Mouse (Mus musculus) hindbrain, embryonic 12.5 days (tissue): ENCODE data around the gene Snapin. TPM values are rescaled to one million over a fixed set of nuclear protein-coding genes. Genes with fewer than 3 reads are reported as not detected.

Experiments used
- ATAC-seq: fragments of 200-750 bp; cut with Nextera tagmentation; 2 replicates; pipeline ENCODE4 v1.8.0; 2017; ENCODE audit warnings: moderate TSS enrichment; ENCODE audit not compliant: low FRiP score
- H3K27ac ChIP-seq: fragments of 300-500 bp; sonication (generic); 2 replicates; pipeline ENCODE4 v1.5.1; 2016; ENCODE audit warnings: mild to moderate bottlenecking
- H3K27me3 ChIP-seq: fragments of 300-500 bp; sonication (generic); 2 replicates; pipeline ENCODE4 v1.6.1; 2016; ENCODE audit warnings: mild to moderate bottlenecking
- H3K36me3 ChIP-seq: fragments of 300-500 bp; sonication (generic); 2 replicates; pipeline ENCODE4 v1.6.1; 2016; ENCODE audit warnings: mild to moderate bottlenecking
- H3K4me1 ChIP-seq: fragments of 300-500 bp; sonication (generic); 2 replicates; pipeline ENCODE4 v1.6.1; 2016
- H3K4me2 ChIP-seq: fragments of 300-500 bp; sonication (generic); replicated peaks from 2 replicates; pipeline ENCODE4 v1.6.1; 2016; ENCODE audit warnings: mild to moderate bottlenecking
- H3K4me3 ChIP-seq: fragments of 300-500 bp; sonication (generic); 2 replicates; pipeline ENCODE4 v1.5.1; 2016; ENCODE audit warnings: mild to moderate bottlenecking
- H3K9ac ChIP-seq: fragments of 300-500 bp; sonication (generic); 2 replicates; pipeline ENCODE4 v1.6.1; 2016; ENCODE audit warnings: mild to moderate bottlenecking, moderate library complexity
- H3K9me3 ChIP-seq: fragments of 300-500 bp; sonication (generic); replicated peaks from 2 replicates; pipeline ENCODE4 v1.6.1; 2016; ENCODE audit warnings: mild to moderate bottlenecking
- WGBS: fragments of 180-500 bp; shearing (Covaris S2); methylation state at CpG from one replicate; pipeline ENCODE4 v1.1.7; 2016; 5-methylcytosine and 5-hydroxymethylcytosine counted together
- polyA plus RNA-seq: library from polyadenylated mRNA; unstranded; fragments of >200 nt; fragmentation: Nextera tagmentation; extraction: Ambion mirVana; gene quantifications from 2 replicates; pipeline ENCODE4 v1.2.1, GENCODE M21; 2016

Gene Snapin
- polyA plus RNA-seq, 1 experiment from 2014 or later: 80.6 TPM

DNA sequence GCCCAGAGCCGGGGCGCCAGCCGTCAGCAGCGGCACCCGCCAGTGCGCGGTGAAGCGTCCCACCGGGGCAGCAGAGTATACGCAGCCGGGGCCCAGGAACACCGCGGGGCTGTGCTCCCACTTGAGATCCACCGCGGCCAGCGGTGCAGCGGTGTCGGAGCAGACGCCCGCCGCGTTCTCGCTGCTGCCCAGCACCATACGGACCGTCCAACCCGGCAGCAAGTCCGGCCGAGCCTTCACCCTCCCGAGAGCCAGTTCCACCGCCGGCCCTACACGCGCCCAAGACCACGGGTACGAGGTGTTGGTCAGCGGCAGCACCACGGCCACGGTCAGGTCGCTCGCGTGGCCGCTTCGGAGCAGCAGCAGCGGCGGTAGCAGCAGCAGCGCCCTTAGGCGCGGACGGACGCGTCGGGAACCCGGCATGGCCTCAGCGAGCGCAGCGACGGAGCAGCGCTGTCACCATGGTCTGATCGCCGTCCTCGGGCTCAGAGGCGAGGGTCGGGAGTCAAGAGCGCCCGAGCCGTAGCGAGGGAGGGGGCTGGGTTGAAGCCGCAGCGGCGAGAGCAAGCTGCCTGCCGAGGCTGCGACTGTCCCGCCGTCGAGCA, 25.6 kb downstream of the Snapin start:
- Histone ChIP-seq H3K9ac (peak overlapping the region; percentile 51), H3K27me3 (peaks cover 56% of the 10 kb centered on the region), H3K4me2 (peak overlapping the region; percentile 90), H3K4me1 (peaks cover 12% of the 10 kb centered on the region), H3K9me3 (no peaks in the 10 kb centered on the region), H3K36me3 (no peaks in the 10 kb centered on the region), H3K4me3 (peak overlapping the region; percentile 48), H3K27ac (no peak overlapping the region)
- peak; percentile 50 for ATAC-seq
- WGBS: 2% methylated on average over 74 of the region's 75 CpGs

DNA sequence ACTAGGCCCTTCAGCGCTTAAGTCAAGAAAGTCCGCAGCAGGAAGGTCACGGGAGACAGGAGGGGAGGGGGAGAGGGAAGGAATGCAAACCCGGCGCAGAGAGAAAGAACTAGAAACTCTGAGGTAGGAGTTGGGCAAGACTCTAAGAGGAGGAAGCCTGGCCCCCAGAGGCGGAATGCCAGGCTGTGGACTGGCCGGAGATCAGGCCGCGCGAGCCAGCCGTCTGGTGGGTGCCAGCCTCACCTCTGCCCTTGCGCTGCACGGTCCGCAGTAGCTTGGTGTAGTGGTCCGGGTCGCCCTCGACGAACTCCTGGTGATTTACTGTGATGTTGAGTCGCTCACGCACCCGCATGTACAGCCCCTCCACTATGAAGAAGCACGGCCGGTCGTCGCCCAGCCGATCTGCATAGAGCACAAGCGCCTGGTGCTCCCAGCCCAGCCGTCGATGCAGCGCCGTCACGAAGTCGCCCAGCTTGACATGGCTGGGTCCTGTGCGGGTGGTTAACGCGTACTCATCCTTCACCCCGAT, 26.2 kb downstream of the Snapin start:
- Histone ChIP-seq H3K9me3 (no peaks in the 10 kb centered on the region), H3K27ac (no peak overlapping the region), H3K27me3 (peaks cover 56% of the 10 kb centered on the region), H3K4me2 (peak overlapping the region; percentile 90), H3K4me3 (peak overlapping the region; percentile 48), H3K4me1 (peaks cover 12% of the 10 kb centered on the region), H3K9ac (no peak overlapping the region), H3K36me3 (no peaks in the 10 kb centered on the region)
- WGBS: 9% methylated on average over 37 of the region's 37 CpGs
- ATAC-seq: no peak; the same call in 1 of the 2 replicates

DNA sequence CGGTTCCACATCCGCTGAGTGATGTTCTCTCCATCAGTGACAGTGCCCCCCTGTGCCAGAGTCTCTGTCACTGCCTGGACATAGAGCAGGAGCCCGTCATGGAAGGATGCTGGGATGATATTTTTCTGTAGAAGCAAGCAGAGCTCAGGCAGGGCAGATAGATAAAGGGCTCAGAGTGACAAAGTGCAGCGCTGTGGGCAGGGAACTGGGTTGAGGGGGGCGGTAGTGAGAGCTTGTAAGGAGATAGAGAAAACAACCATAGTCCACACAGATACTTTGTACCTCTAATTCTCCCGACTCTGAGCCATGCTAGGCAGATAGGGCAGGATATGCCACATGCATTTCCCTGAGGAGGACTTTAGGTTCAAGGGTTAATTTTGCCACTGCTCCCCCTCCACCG, 28.3 kb downstream of the Snapin start:
- Histone ChIP-seq H3K4me1 (peaks cover 12% of the 10 kb centered on the region), H3K36me3 (no peaks in the 10 kb centered on the region), H3K27me3 (peaks cover 56% of the 10 kb centered on the region), H3K4me3 (no peak overlapping the region), H3K9ac (no peak overlapping the region), H3K4me2 (no peak overlapping the region), H3K27ac (no peak overlapping the region), H3K9me3 (no peaks in the 10 kb centered on the region)
- 30% methylated on average over 7 of the region's 7 CpGs for WGBS
- ATAC-seq: no peak

DNA sequence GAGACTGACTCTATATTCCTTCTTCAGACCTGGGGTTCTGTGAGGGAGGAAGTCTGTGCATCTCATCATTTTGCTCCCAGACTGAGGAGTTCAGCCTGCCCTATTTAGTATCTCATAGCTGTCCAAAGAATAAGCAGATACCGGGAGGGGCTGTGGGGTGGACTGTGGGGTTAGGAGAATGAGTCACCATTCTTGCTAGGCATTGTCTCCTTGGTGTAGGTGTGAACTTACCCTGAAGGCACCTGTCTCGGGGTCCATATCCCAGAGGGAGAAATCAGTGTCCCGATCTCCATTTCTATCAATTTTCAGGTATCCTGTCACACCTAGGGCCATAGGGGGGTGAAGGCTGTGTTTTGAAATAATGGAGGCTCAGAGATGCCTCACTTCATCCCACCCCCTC, 28.9 kb downstream of the Snapin start:
- Histone ChIP-seq H3K4me1 (peaks cover 12% of the 10 kb centered on the region), H3K27me3 (peaks cover 56% of the 10 kb centered on the region), H3K36me3 (no peaks in the 10 kb centered on the region), H3K4me3 (no peak overlapping the region), H3K4me2 (no peak overlapping the region), H3K9me3 (no peaks in the 10 kb centered on the region), H3K9ac (no peak overlapping the region), H3K27ac (no peak overlapping the region)
- 90% methylated on average over 3 of the region's 3 CpGs for WGBS
- no peak for ATAC-seq

DNA sequence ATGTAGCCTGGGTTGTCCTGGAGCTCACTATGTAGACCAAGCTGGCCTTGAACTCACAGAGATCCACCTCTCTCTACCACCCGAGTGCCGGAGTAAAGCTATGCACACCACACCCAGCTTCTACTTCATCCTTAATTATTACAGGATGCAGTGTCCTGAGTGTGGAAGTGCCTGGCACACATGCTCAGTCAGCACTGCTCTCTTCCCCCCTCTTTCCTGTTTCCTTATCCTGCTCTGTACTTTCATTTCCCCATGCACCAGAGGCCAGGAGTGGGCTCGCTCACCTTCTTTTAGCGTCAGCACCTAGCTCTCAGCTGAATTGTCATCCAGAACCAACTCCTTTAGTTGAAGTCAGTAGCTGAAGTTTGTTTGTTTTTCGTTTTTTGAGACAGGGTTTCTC, 30.5 kb downstream of the Snapin start:
- peaks cover 46% of the 10 kb centered on the region for H3K27me3 ChIP-seq
- no peaks in the 10 kb centered on the region for H3K36me3 ChIP-seq
- no peak overlapping the region for H3K4me2 ChIP-seq
- H3K9me3 ChIP-seq: no peaks in the 10 kb centered on the region
- WGBS: 79% methylated on average over 5 of the region's 5 CpGs
- H3K27ac ChIP-seq: no peak overlapping the region
- H3K4me3 ChIP-seq: no peak overlapping the region
- H3K9ac ChIP-seq: no peak overlapping the region
- peaks cover 2% of the 10 kb centered on the region; the same call in 1 of the 2 replicates for H3K4me1 ChIP-seq
- no peak for ATAC-seq

DNA sequence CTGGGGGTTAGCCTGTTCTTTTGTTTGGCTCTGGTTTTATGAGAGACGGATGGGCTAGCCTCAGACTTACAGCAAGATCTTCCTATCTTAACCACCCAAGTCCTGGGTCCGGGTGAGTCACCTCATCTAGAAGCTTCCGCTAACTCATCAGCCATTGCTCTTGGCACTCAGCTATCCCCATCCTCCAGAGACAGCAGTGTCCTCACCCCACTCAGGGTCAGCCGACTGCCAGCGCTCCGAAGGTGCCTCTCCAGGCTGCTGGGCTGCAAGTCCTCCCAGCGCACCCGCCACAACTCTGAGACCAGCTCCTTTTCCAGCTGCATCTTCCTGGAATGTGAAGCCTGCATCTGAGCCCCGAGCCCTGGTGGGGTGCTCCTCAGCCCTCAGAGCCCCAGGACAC, 31.1 kb downstream of the Snapin start:
- no peaks in the 10 kb centered on the region for H3K9me3 ChIP-seq
- no peak overlapping the region for H3K4me2 ChIP-seq
- no peak overlapping the region for H3K27ac ChIP-seq
- no peaks in the 10 kb centered on the region for H3K36me3 ChIP-seq
- peaks cover 40% of the 10 kb centered on the region for H3K27me3 ChIP-seq
- H3K4me1 ChIP-seq: no peaks in the 10 kb centered on the region
- no peak overlapping the region for H3K9ac ChIP-seq
- no peak for ATAC-seq
- 79% methylated on average over 9 of the region's 9 CpGs for WGBS
- no peak overlapping the region for H3K4me3 ChIP-seq

DNA sequence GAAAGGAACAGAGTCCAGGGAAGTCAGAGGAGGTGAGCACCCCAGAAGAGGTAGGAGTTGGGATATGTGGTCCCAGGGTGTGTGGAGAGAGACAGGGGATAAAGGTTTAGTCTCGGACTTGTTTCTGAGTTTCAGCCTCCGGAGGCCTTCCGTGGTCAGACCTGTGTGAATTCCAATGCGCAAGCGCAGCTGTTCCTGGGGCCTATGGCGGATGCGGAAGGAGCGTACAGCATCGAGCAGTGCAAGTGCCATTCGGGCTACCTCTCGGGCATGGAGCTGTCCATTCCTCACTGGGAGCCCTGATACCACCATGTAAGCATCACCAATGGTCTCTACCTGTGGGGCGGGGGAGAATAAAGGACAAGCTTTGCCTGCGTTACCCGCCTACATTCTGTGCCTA, 35.9 kb downstream of the Snapin start:
- no peak for ATAC-seq
- no peaks in the 10 kb centered on the region for H3K36me3 ChIP-seq
- no peaks in the 10 kb centered on the region for H3K9me3 ChIP-seq
- no peaks in the 10 kb centered on the region; the same call in 1 of the 2 replicates for H3K27me3 ChIP-seq
- 87% methylated on average over 13 of the region's 14 CpGs for WGBS
- H3K4me3 ChIP-seq: no peak overlapping the region
- no peak overlapping the region for H3K4me2 ChIP-seq
- H3K4me1 ChIP-seq: no peaks in the 10 kb centered on the region
- no peak overlapping the region for H3K27ac ChIP-seq
- no peak overlapping the region for H3K9ac ChIP-seq

DNA sequence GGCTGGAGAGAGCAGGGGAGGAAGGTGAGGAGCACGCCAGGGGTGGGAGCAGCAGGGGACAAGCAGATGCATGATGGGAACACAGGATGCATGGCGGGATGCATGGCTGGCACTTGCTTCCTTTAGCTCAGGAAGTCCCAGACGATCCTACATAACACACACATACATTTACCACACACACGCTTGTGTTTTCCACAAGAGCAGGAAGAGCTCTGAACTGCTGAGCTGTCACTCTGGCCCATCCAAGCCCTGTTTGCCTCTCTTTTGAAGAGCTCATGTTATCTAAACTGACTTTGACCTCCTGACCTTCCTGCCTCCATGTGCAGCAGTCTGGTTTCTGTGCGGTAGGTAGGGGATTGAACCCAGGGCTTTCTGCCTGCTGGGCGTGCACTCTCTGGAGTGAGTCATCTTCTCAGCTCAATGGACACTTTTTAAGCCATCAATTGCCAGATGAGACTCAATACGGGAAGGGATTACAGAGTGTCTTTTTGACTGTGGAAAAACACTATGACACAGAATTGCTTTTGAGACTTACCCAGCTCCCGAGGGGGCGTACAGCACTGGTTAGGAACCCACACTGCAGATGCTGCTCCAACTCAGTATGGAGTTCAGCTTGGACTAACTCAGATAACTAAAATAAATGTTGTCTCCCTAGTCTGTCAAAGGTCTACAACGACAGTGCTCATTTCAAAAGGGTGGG, 39.3 kb downstream of the Snapin start:
- no peak for ATAC-seq
- H3K4me3 ChIP-seq: no peak overlapping the region
- H3K4me1 ChIP-seq: peaks cover 6% of the 10 kb centered on the region
- no peaks in the 10 kb centered on the region for H3K36me3 ChIP-seq
- H3K9ac ChIP-seq: no peak overlapping the region
- WGBS: 53% methylated on average over 10 of the region's 10 CpGs
- no peaks in the 10 kb centered on the region for H3K9me3 ChIP-seq
- no peaks in the 10 kb centered on the region; the same call in 1 of the 2 replicates for H3K27me3 ChIP-seq
- H3K4me2 ChIP-seq: no peak overlapping the region
- H3K27ac ChIP-seq: no peak overlapping the region

DNA sequence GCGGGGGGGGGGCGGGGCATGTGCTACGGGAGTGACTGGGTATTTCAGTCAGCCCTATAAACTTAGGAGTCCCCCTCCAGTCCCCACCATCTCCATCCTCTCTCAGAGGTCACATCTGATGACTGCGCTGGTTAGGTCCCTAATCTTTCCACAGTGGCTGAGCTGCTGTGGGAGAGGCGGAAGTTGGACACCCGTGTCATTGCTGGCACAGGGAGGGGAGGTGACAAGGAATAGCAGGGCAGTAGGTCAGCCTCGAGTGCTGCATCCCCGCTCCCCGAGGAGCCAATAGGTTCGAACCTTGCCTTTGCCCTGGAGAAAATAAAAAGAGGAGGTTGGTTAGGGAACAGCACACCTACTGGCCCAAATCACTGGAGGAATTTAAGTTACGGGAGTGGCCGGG, 40.0 kb downstream of the Snapin start:
- no peak overlapping the region; the same call in 1 of the 2 replicates for H3K9ac ChIP-seq
- ATAC-seq: no peak
- H3K4me3 ChIP-seq: no peak overlapping the region
- no peaks in the 10 kb centered on the region for H3K9me3 ChIP-seq
- H3K36me3 ChIP-seq: no peaks in the 10 kb centered on the region
- H3K4me2 ChIP-seq: peak overlapping the region; percentile 15; the same call in 1 of the 2 replicates
- 38% methylated on average over 12 of the region's 12 CpGs for WGBS
- H3K27me3 ChIP-seq: no peaks in the 10 kb centered on the region
- peaks cover 11% of the 10 kb centered on the region for H3K4me1 ChIP-seq
- H3K27ac ChIP-seq: no peak overlapping the region

DNA sequence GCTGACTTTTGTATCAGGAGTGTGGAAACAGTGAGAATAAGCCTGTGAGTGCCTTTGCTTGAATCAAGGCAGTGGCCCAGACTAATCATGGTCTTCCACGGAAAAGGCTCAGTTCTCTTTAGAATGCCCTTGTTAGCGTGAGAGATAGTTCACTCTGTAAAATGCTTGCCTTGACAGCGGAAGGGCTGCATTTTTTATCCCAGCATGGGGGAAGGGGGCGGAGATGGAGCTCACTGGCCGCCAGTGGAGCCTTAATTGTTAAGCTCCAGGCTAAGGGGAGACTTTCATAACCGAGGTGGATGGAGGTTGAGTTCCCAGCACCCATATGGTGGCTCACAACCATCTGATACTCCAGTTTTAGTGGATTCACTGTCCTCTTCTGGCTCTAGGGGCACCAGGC, 42.2 kb downstream of the Snapin start:
- no peaks in the 10 kb centered on the region for H3K36me3 ChIP-seq
- no peak overlapping the region for H3K4me2 ChIP-seq
- no peak for ATAC-seq
- WGBS: 25% methylated on average over 6 of the region's 6 CpGs
- no peaks in the 10 kb centered on the region for H3K9me3 ChIP-seq
- H3K9ac ChIP-seq: no peak overlapping the region
- no peaks in the 10 kb centered on the region for H3K27me3 ChIP-seq
- no peak overlapping the region for H3K27ac ChIP-seq
- no peak overlapping the region for H3K4me3 ChIP-seq
- peaks cover 14% of the 10 kb centered on the region for H3K4me1 ChIP-seq

DNA sequence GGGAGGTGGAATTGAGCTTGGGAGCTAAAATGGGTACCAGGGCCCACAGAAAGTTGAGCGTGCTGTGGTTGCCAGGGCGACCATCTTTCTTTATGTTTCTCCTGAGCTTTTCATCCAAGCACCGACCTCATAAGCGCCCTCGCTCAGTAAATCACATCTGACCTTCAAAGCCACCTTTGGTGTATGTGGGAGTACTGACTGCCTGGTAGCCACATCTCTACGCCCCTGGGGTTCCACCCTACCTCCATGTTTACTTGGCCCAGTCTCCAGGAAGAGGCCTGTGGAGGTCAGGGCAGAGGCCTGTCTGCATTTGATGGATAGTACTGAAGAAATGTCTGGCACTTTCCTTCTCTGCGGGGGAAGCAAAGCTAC, 43.7 kb downstream of the Snapin start:
- peak overlapping the region; percentile 29; the same call in 1 of the 2 replicates for H3K4me3 ChIP-seq
- peaks cover 14% of the 10 kb centered on the region for H3K4me1 ChIP-seq
- H3K4me2 ChIP-seq: peak overlapping the region; percentile 58
- peak overlapping the region; percentile 41; the same call in 1 of the 2 replicates for H3K9ac ChIP-seq
- no peaks in the 10 kb centered on the region for H3K9me3 ChIP-seq
- peak overlapping the region; percentile 83 for H3K27ac ChIP-seq
- no peaks in the 10 kb centered on the region for H3K36me3 ChIP-seq
- ATAC-seq: peak; percentile 6; the same call in 1 of the 2 replicates
- 26% methylated on average over 7 of the region's 7 CpGs for WGBS
- H3K27me3 ChIP-seq: no peaks in the 10 kb centered on the region

DNA sequence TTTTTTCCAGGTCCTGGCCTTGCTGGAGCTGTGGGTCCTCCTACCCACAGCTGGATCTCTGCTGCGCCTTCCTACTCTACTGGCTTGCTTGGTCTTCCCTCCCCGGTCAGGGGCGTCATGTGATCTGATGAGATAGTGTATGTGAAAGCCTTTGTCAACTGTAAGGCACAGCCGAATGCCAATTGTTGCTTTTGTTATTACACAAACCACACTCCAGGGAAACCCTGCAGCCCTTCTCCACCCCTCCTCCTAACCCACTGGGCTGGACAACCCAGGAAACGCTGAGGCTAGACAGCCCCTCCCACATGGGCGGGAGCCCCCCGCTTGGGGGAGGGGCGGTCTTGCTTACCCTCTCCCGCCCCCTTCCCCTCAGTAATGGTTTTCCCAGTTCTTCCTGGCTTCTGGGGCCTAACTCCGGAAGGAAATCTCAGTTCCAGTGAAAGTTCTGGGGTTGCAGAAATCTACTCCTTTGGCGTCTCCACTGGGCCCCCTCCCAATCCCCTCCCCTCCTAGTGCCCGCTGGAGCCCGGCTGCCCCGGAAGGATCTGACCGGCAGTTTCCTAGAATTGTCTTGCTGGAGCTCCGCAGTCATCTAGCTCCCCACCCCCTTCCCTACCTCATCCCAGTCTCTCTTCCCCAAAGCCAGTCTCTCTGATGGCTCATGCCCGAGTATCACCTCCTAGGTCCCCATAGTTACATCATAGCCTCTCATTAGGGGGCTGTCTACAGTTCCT, 44.3 kb downstream of the Snapin start:
- Histone ChIP-seq H3K36me3 (no peaks in the 10 kb centered on the region), H3K27ac (peak overlapping the region; percentile 83), H3K4me2 (peak overlapping the region; percentile 58), H3K27me3 (no peaks in the 10 kb centered on the region), H3K4me3 (peak overlapping the region; percentile 29), H3K4me1 (peaks cover 14% of the 10 kb centered on the region), H3K9me3 (no peaks in the 10 kb centered on the region), H3K9ac (peak overlapping the region; percentile 41; the same call in 1 of the 2 replicates)
- WGBS: 1% methylated on average over 17 of the region's 17 CpGs
- ATAC-seq: peak; percentile 95
